Mouse (Mus musculus) neural tube, embryonic 13.5 days (tissue): Measurements from ENCODE around the gene Atp1a1. TPM values are rescaled to one million over a fixed set of nuclear protein-coding genes. Genes with fewer than 3 reads are reported as not detected.

Experiments
- ATAC-seq: fragments of 200-750 bp; cut with Nextera tagmentation; 2 replicates; pipeline ENCODE4 v1.8.0; 2017; ENCODE audit warnings: low read depth, mild to moderate bottlenecking, moderate TSS enrichment, moderate library complexity
- H3K27ac ChIP-seq: fragments of 300-500 bp; sonication (generic); replicated peaks from 2 replicates; pipeline ENCODE4 v1.5.1; 2015; ENCODE audit warnings: moderate library complexity, mild to moderate bottlenecking, inconsistent platforms
- H3K27me3 ChIP-seq: fragments of 300-500 bp; sonication (generic); 2 replicates; pipeline ENCODE4 v1.6.1; 2015; ENCODE audit warnings: mild to moderate bottlenecking, inconsistent platforms
- H3K36me3 ChIP-seq: fragments of 300-500 bp; sonication (generic); 2 replicates; pipeline ENCODE4 v1.6.1; 2015; ENCODE audit warnings: mild to moderate bottlenecking, inconsistent platforms
- H3K4me1 ChIP-seq: fragments of 300-500 bp; sonication (generic); replicated peaks from 2 replicates; pipeline ENCODE4 v1.6.1; 2015; ENCODE audit warnings: inconsistent platforms
- H3K4me2 ChIP-seq: fragments of 300-500 bp; sonication (generic); 2 replicates; pipeline ENCODE4 v1.6.1; 2015; ENCODE audit warnings: inconsistent platforms, mild to moderate bottlenecking, moderate library complexity
- H3K4me3 ChIP-seq: fragments of 300-500 bp; sonication (generic); 2 replicates; pipeline ENCODE4 v1.5.1; 2015; ENCODE audit warnings: mild to moderate bottlenecking, inconsistent platforms
- H3K9ac ChIP-seq: fragments of 300-500 bp; sonication (generic); 2 replicates; pipeline ENCODE4 v1.6.1; 2015; ENCODE audit warnings: moderate library complexity, mild to moderate bottlenecking, inconsistent platforms
- H3K9me3 ChIP-seq: fragments of 300-500 bp; sonication (generic); 2 replicates; pipeline ENCODE4 v1.6.1; 2016; ENCODE audit warnings: inconsistent platforms
- whole genome bisulfite sequencing: fragments of 180-500 bp; shearing (Covaris S2); methylation state at CpG from one replicate; pipeline ENCODE4 v1.1.7; 2015; 5-methylcytosine and 5-hydroxymethylcytosine counted together
- polyA plus RNA-seq: library from polyadenylated mRNA; unstranded; fragments of >200 nt; fragmentation: Nextera tagmentation; extraction: Ambion mirVana; gene quantifications from 2 replicates; pipeline ENCODE4 v1.2.1, GENCODE M21; 2015

Gene Atp1a1
- polyA plus RNA-seq, result 66.4 and 69.5 TPM in 2 replicates

GRCm38 (mm10) chr3:101604550-101605223 is at the start of gene Atp1a1:
Gene Atp1a1, minus strand, starts transcription at chr3:101604684.
- Histone ChIP-seq H3K36me3 (no peaks in the 10 kb centered on the region), H3K9ac (peak within 1 kb of the TSS; percentile 92), H3K27ac (peak within 1 kb of the TSS; percentile 97), H3K9me3 (no peaks in the 10 kb centered on the region), H3K4me1 (peaks cover 49% of the 10 kb centered on the region), H3K27me3 (no peaks in the 10 kb centered on the region; the same call in 1 of the 2 replicates), H3K4me3 (peak within 1 kb of the TSS; percentile 79), H3K4me2 (peak within 1 kb of the TSS; percentile 72)
- WGBS, result under 1% methylated on average over 55 of the region's 64 CpGs
- ATAC-seq, result peak; percentile 98

- no peak overlapping the region for H3K4me3 ChIP-seq
- no peak overlapping the region; the same call in 1 of the 2 replicates for H3K27ac ChIP-seq
- peaks cover 10% of the 10 kb centered on the region for H3K4me1 ChIP-seq
- H3K9me3 ChIP-seq, result no peaks in the 10 kb centered on the region
- no peaks in the 10 kb centered on the region for H3K36me3 ChIP-seq
- peak; percentile 50; the same call in 1 of the 2 replicates for ATAC-seq
- 40% methylated on average over 7 of the region's 7 CpGs for WGBS
- no peaks in the 10 kb centered on the region for H3K27me3 ChIP-seq
- no peak overlapping the region for H3K4me2 ChIP-seq
- no peak overlapping the region for H3K9ac ChIP-seq
Observed at GRCm38 (mm10) chr3:101653446-101653845, 49.0 kb upstream of the Atp1a1 start.

GRCm38 (mm10) chr3:101652967-101653366 is 48.5 kb upstream of the Atp1a1 start:
- H3K27ac ChIP-seq, result no peak overlapping the region
- no peak overlapping the region for H3K9ac ChIP-seq
- H3K4me2 ChIP-seq, result no peak overlapping the region
- no peaks in the 10 kb centered on the region for H3K36me3 ChIP-seq
- H3K9me3 ChIP-seq, result no peaks in the 10 kb centered on the region
- no peaks in the 10 kb centered on the region for H3K27me3 ChIP-seq
- H3K4me1 ChIP-seq, result peaks cover 10% of the 10 kb centered on the region
- no peak for ATAC-seq
- no peak overlapping the region for H3K4me3 ChIP-seq
- WGBS, result 57% methylated on average over 2 of the region's 2 CpGs

- Histone ChIP-seq H3K4me3 (no peak overlapping the region), H3K9ac (no peak overlapping the region), H3K4me1 (peaks cover 10% of the 10 kb centered on the region), H3K4me2 (no peak overlapping the region), H3K36me3 (no peaks in the 10 kb centered on the region), H3K27me3 (no peaks in the 10 kb centered on the region), H3K27ac (no peak overlapping the region), H3K9me3 (no peaks in the 10 kb centered on the region)
- ATAC-seq, result no peak
- WGBS, result 78% methylated on average over 2 of the region's 2 CpGs
Observed at GRCm38 (mm10) chr3:101650328-101650727, 45.8 kb upstream of the Atp1a1 start.

- WGBS, result 89% methylated on average over 2 of the region's 2 CpGs
- Histone ChIP-seq H3K9me3 (no peaks in the 10 kb centered on the region), H3K9ac (no peak overlapping the region), H3K36me3 (no peaks in the 10 kb centered on the region), H3K27me3 (no peaks in the 10 kb centered on the region), H3K27ac (no peak overlapping the region), H3K4me1 (peaks cover 10% of the 10 kb centered on the region), H3K4me2 (no peak overlapping the region), H3K4me3 (no peak overlapping the region)
- ATAC-seq, result no peak
Observed at GRCm38 (mm10) chr3:101649271-101649670, 44.8 kb upstream of the Atp1a1 start.

GRCm38 (mm10) chr3:101648096-101648793 is 43.8 kb upstream of the Atp1a1 start:
- no peak overlapping the region for H3K27ac ChIP-seq
- H3K9ac ChIP-seq, result no peak overlapping the region
- no peaks in the 10 kb centered on the region for H3K9me3 ChIP-seq
- ATAC-seq, result no peak
- peaks cover 5% of the 10 kb centered on the region for H3K4me1 ChIP-seq
- no peak overlapping the region for H3K4me3 ChIP-seq
- H3K27me3 ChIP-seq, result no peaks in the 10 kb centered on the region
- H3K36me3 ChIP-seq, result no peaks in the 10 kb centered on the region
- WGBS, result 78% methylated on average over 13 of the region's 13 CpGs
- H3K4me2 ChIP-seq, result no peak overlapping the region

- whole genome bisulfite sequencing, result 48% methylated on average over 5 of the region's 5 CpGs
- no peaks in the 10 kb centered on the region; the same call in 1 of the 2 replicates for H3K4me1 ChIP-seq
- no peak overlapping the region for H3K4me3 ChIP-seq
- no peak for ATAC-seq
- H3K27ac ChIP-seq, result no peak overlapping the region
- no peaks in the 10 kb centered on the region for H3K27me3 ChIP-seq
- no peaks in the 10 kb centered on the region for H3K36me3 ChIP-seq
- H3K4me2 ChIP-seq, result no peak overlapping the region
- H3K9ac ChIP-seq, result no peak overlapping the region
- no peaks in the 10 kb centered on the region for H3K9me3 ChIP-seq
Observed at GRCm38 (mm10) chr3:101646806-101647205, 42.3 kb upstream of the Atp1a1 start.

GRCm38 (mm10) chr3:101645569-101646106 is 41.2 kb upstream of the Atp1a1 start:
- H3K4me3 ChIP-seq, result no peak overlapping the region
- H3K27me3 ChIP-seq, result no peaks in the 10 kb centered on the region
- no peaks in the 10 kb centered on the region for H3K9me3 ChIP-seq
- ATAC-seq, result no peak
- WGBS, result 85% methylated on average over 1 of the region's 1 CpGs
- no peak overlapping the region for H3K4me2 ChIP-seq
- H3K27ac ChIP-seq, result no peak overlapping the region
- no peaks in the 10 kb centered on the region; the same call in 1 of the 2 replicates for H3K4me1 ChIP-seq
- no peak overlapping the region for H3K9ac ChIP-seq
- H3K36me3 ChIP-seq, result no peaks in the 10 kb centered on the region

- H3K27me3 ChIP-seq, result no peaks in the 10 kb centered on the region
- ATAC-seq, result no peak
- 75% methylated on average over 4 of the region's 4 CpGs for WGBS
- no peak overlapping the region for H3K4me3 ChIP-seq
- H3K27ac ChIP-seq, result no peak overlapping the region
- H3K9ac ChIP-seq, result no peak overlapping the region
- no peaks in the 10 kb centered on the region for H3K9me3 ChIP-seq
- H3K36me3 ChIP-seq, result no peaks in the 10 kb centered on the region
- no peaks in the 10 kb centered on the region; the same call in 1 of the 2 replicates for H3K4me1 ChIP-seq
- no peak overlapping the region for H3K4me2 ChIP-seq
Observed at GRCm38 (mm10) chr3:101644062-101644802, 39.7 kb upstream of the Atp1a1 start.

- no peak overlapping the region for H3K4me2 ChIP-seq
- H3K27me3 ChIP-seq, result no peaks in the 10 kb centered on the region
- no peaks in the 10 kb centered on the region for H3K9me3 ChIP-seq
- H3K27ac ChIP-seq, result no peak overlapping the region
- no peak overlapping the region for H3K4me3 ChIP-seq
- WGBS, result 86% methylated on average over 2 of the region's 2 CpGs
- ATAC-seq, result no peak
- H3K9ac ChIP-seq, result no peak overlapping the region
- H3K4me1 ChIP-seq, result no peaks in the 10 kb centered on the region; the same call in 1 of the 2 replicates
- H3K36me3 ChIP-seq, result no peaks in the 10 kb centered on the region
Observed at GRCm38 (mm10) chr3:101643264-101643663, 38.8 kb upstream of the Atp1a1 start.

- H3K27ac ChIP-seq, result no peak overlapping the region
- H3K9ac ChIP-seq, result no peak overlapping the region
- peaks cover 15% of the 10 kb centered on the region for H3K4me1 ChIP-seq
- H3K36me3 ChIP-seq, result no peaks in the 10 kb centered on the region
- ATAC-seq, result no peak
- 78% methylated on average over 2 of the region's 2 CpGs for WGBS
- no peaks in the 10 kb centered on the region for H3K27me3 ChIP-seq
- no peak overlapping the region for H3K4me3 ChIP-seq
- no peak overlapping the region for H3K4me2 ChIP-seq
- no peaks in the 10 kb centered on the region for H3K9me3 ChIP-seq
Observed at GRCm38 (mm10) chr3:101638223-101638622, 33.7 kb upstream of the Atp1a1 start.

- H3K4me1 ChIP-seq, result peaks cover 15% of the 10 kb centered on the region
- no peak overlapping the region for H3K9ac ChIP-seq
- no peak overlapping the region for H3K27ac ChIP-seq
- no peaks in the 10 kb centered on the region for H3K27me3 ChIP-seq
- ATAC-seq, result no peak
- 87% methylated on average over 7 of the region's 7 CpGs for WGBS
- no peak overlapping the region for H3K4me3 ChIP-seq
- no peaks in the 10 kb centered on the region for H3K36me3 ChIP-seq
- H3K4me2 ChIP-seq, result no peak overlapping the region
- no peaks in the 10 kb centered on the region for H3K9me3 ChIP-seq
Observed at GRCm38 (mm10) chr3:101636510-101636909, 32.0 kb upstream of the Atp1a1 start.
